Mouse (Mus musculus) ES-E14 (cell line): ENCODE data around the gene Sgta.

ENCODE experiments used
- CHD2 ChIP-seq: IDR thresholded peaks from 2 replicates; pipeline ENCODE4 v1.6.1; 2014; ENCODE audit warnings: mild to moderate bottlenecking, low read depth, low read length, inconsistent platforms
- HCFC1 ChIP-seq: IDR thresholded peaks from 2 replicates; pipeline ENCODE4 v1.6.1; 2012; ENCODE audit warnings: low read length, inconsistent platforms, borderline replicate concordance; ENCODE audit not compliant: insufficient read depth
- MAFK ChIP-seq: IDR thresholded peaks from 2 replicates; pipeline ENCODE4 v1.6.1; 2014; ENCODE audit warnings: mild to moderate bottlenecking, low read depth, low read length, inconsistent platforms; ENCODE audit not compliant: insufficient read depth
- ZNF384 ChIP-seq: IDR thresholded peaks from 2 replicates; pipeline ENCODE4 v1.6.1; 2012; ENCODE audit warnings: low read depth, low read length, inconsistent platforms

DNA sequence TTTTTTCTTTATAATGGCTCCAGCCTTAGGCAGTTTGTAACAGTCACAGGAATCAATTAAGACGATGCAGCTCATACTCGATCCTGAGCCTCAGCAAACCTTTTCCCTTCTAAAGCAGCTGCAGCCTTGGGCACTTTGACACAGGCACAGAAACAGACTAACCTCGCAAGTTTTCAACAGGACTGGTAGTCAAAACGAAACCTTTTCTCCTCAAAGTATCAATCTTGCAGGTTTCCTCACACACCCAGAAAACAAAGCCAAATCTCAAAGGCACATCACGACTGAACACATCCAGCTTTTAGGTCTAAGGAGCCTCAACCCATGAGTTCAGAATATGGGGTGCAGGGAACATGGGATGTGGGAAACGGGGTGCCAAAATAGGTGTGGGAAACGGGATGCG lies 62.6 kb downstream of the Sgta start:
- no peak for TF ChIP-seq MAFK
- TF ChIP-seq HCFC1 = no peak
- TF ChIP-seq CHD2 = no peak
- TF ChIP-seq ZNF384 = no peak
